Mouse (Mus musculus): ENCODE measurements around the gene Gm48551. TPM values are rescaled to one million over a fixed set of nuclear protein-coding genes. Genes with fewer than 3 reads are reported as not detected.

The Gm48551 gene
- 4.7 TPM for total RNA-seq (2023)

DNA sequence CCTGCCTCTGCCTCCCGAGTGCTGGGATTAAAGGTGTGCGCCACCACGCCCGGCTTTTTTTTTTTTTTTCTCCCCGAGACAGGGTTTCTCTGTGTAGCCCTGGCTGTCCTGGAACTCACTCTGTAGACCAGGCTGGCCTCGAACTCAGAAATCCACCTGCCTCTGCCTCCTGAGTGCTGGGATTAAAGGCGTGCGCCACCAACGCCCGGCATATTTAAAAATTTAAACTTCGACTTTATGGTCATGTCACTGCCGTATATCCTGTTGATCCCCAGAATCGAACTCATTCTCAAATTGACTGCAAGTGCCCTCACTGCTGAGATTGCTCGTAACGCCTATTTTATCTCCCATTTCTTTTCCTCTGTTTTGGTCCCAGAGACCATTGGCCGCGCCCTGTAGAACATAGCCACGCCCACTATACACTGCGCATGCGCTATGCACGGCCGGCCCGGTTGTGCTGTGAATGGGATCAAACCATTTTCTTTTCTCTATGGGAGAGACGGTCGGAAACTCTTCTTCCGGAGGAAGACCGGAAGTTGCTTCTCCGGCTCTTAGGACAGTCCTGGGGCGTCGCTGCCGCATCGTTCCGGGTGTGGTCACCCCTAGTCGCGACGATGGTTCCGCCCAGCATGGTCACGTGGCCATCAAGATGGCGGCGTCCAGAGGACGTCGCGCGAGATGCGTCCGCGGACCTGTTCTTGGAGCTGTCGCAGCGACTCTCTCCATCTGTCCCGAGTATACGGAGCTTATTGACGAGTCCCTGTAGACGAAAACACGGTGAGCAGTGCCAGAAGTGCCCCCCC lies at the start of gene Gm48551, which contains the start of gene Dohh:
TSS of gene Gm48551 (plus strand) at position 665 of the 803 bp plus-strand sequence.
TSS of gene Dohh (plus strand) at position 627 of the 803 bp plus-strand sequence.

DNA sequence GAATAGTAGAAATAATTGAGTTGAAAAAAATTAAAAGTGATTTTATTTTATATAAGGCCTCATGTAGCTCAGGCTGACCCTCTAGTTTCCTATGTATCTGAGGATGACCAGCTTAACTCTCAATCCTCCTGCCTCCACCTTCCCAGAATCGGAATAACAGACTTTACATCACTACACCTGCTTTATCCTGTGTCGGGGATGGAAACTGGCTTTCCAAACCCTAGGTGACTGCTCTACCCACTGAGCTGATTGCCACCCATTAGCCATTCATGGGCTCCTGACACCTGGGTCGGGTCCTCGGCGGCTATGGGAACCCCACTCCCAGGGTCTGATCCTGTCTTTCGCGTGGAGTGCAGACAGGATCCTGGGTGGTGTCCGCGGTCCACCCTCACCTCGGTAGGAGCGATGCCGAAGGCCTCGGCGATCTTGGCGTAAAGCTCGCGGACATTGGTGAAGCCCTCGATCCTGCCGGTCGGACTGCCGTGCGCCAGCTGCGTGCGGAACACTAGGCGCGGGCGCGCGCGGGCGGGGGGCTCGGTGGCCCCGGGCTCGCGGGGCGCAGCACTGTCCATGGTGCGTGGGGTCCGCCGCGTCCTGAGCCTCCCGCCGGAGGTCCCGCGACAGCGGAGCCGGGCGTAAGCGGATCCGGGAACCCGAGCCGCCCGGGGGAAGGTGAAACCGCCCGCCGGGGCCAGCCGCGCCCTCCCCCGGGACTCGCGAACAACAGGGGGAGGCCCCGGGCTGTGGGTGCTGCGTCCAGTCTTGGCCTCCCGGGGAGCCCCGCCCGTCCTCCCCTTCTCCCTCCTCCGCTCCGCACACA lies 41.4 kb upstream of the Gm48551 start, which contains the start of gene Gipc3:
TSS of gene Gipc3 (minus strand) at position 581 of the 820 bp plus-strand sequence.

DNA sequence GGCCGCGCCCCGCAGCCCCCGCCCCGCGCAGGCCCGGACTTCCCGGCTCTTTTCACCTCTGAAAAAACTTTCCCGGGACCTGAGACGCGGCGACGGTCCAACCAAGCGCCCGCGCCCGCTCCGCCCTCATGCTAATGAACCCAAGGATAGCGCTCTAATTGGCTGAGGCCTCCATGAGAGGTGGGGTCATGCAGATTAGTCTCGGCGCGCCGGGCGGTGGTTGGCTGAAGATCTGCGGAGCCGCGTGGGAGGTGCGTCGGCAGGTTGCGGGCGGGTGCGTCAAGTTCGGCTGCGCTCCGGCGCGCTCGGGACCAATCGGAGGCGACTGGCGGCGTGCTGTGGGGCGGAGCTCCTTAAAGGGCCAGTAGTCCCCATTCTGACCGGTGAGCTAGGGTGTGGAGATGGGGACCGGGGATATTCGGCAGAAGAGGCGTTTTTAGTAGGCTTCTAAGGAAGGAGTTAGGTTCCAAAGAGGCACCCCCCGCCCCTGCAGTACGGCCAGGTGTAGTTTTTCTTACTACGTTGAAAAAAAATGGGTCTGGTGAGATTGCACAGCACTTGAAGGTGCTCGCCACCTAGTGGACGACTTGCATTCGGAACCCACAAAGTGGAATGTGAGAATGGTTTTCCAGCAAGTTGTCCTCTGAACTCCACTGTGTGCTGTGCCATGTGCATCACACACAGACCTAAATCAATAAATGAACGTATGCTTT lies 33.8 kb upstream of the Gm48551 start, which contains the start of gene Hmg20b:
TSS of gene Hmg20b (minus strand) at position 130 of the 713 bp plus-strand sequence.

DNA sequence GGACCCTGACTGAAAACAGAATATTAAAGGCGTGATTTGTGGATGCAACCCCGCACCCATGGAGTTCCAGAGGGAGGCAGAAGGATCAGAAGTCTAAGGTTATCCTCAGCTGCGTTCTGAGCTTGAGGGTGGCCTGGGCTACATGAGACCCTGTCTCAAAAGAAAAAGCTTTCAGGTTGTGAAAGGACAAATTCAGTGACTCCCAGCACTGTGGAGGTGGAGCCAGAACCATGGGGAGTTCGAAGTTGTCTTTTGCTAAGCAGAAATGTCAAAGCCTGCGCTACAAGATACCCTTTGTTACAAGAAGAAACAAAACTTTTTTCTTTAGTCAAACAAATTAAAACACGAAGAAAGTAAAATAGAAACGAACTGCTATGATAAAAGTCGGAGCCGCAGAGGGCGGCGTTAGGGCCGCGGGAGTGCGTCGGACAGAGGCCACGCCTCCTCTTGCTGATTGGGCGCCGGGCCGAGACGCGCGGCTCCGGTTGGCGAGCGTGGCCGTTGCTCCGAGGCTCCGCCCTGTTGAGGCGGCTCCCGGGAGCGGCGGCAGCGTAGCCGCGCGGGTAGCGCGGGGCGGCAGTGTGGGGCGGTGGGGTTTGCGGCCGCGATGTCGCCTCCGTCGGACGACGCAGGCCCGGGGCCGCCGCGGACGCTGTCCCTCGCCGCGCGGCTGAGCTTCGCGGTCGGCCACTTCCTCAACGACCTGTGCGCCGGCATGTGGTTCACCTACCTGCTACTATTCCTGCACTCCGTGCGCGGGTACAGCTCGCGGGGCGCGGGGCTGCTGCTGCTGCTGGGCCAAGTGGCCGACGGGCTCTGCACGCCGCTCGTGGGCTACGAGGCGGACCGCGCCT lies 27.0 kb upstream of the Gm48551 start, which contains the start of gene Mfsd12:
TSS of gene Mfsd12 (plus strand) at position 501 of the 854 bp plus-strand sequence.

DNA sequence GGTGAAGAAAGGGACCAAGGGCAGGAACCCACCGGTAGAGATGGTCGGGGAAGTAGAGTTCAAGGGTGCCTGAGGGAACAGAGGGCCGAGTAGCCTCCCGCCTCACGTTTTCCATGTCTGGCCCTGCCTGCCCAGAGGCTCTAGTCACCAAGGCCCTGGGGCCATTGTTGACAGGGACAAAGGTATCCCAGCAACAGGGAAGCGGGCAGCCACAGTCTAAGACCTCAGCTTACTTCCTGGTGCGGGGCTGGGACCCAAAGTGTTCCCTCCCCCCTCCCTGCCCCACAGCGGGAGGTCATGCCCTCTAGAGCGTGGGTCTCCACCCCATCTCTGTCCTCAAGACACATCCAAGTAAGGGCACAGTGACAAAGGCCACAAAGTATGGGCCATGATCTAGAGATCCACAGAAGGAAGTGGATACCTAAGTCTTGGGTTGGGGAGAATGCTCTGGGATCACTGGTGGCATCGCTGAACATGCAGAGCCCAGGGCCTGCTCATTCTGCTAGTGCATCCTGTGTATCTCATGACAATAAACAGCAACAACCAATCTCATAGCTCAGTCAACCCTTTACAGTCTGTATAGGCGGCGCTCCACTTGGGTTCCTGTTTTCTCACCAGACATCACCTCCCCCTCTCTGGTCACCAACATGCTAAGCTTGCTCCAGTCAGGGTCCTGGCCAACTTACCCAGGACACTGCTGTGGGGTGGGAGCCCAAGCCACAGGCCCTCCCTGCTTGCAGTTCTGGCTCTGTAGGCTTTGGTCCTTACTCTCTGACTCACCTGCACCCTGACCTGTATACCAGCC lies 18.4 kb upstream of the Gm48551 start, which contains the start of gene 4930404N11Rik:
TSS of gene 4930404N11Rik (minus strand) at position 145 of the 805 bp plus-strand sequence.

DNA sequence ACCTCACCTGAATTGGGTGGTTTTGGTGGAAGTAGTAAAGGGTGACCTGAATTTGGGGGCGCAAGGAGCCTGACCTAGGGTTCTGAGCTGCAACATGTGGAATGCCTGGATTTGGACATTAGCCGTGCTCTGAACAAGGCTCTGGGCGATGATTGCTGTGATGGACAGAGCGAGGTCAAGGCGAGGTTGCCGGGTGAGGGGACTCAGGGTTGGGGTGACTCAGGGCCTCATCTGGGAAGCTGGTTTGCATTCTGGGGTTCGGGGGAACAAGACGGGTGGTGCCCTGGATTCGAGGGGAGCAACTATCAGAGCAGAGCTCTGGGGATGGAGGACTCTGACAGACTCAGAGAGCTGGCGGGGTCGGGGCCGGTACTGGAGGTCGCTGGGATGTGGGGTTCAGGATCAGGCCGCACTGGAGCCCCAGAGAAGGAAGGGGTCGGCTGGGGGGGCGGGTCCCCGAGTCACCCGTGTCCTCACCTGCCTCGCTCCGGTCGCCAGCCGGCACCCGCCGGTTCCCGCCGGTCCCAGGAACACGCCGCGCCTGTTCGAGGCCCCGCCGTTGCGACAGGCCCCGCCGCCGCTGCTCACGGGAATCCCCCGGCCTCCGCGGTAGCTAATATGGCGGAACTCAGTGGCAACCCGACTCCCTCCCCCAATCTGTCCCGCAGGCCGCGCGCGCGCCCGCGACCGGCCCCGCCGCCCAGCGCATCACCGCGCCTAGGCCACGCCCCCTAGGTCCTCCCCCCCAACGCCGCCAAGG lies 6.3 kb upstream of the Gm48551 start, which contains the start of gene Fzr1:
TSS of gene Fzr1 (minus strand) at position 724 of the 760 bp plus-strand sequence.

DNA sequence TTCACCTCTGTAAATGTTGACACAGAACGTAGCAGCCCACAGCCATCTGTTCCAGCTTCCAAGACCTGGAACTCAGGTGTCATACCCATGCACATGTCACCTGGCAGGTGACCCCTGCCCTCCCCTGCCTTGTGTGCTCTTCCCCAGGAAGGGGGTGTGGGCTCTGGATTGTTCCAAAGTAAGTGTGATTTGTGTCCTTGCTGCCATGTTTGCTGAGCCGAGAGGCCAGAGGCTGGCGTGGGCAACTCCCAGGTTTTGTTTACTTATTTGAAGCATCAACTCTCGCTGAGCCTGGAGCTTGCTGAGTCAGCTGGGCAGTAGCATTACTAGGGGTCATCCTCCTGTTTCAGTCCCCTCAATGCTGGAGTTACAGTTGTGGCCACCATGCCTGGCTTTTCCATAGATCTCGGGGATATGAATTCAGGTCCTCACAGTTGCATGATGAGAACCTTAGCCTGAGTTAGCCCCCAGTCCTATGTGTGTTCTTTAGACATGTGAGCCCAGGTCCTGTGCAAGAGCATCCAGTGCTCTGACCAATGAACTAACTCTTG lies 4.3 kb downstream of the Gm48551 start, which contains the start of gene Gm48552:
TSS of gene Gm48552 (plus strand) at position 501 of the 551 bp plus-strand sequence.

DNA sequence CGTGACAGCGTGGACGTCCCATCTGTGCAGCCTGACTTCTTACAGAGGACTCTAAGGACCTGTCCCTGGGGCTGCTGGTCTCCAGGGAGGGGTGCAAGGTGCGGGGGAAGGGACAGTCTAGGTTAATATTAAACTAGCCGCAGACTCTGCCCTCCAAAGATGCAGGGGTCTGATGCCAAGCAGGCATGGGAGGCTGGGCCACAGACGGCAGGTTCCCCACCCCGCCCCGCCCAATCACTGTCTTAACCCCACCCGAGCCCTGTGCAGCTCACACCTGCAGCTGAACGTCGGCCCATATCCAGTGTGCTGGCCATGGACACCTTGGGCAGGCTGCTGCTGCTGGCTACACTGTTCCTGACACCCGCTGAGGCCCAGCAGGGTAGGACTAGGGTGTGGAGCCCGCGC lies 8.5 kb downstream of the Gm48551 start, which contains the start of gene Smim24:
TSS of gene Smim24 (plus strand) at position 271 of the 405 bp plus-strand sequence.

Other genes with a start within 250 kb of the Gm48551 start
- gene Zbtb7a, start 249.2 kb upstream of the Gm48551 start, total RNA-seq (2023): 58.9 TPM
- gene Pias4, start 216.5 kb upstream of the Gm48551 start, total RNA-seq (2023): 34.9 TPM
- gene Eef2, start 207.8 kb upstream of the Gm48551 start, total RNA-seq (2023): 2,367 TPM
- 62.3 TPM for gene Dapk3, start 201.5 kb upstream of the Gm48551 start, total RNA-seq (2023)
- gene 4930442H23Rik, start 200.6 kb upstream of the Gm48551 start, total RNA-seq (2023): not detected
- not detected for gene Nmrk2, start 182.4 kb upstream of the Gm48551 start, total RNA-seq (2023)
- gene Atcay, start 153.6 kb upstream of the Gm48551 start, total RNA-seq (2023): 0.50 TPM
- gene Zfr2, start 151.3 kb upstream of the Gm48551 start, total RNA-seq (2023): 4.9 TPM
- gene Matk, start 131.5 kb upstream of the Gm48551 start, total RNA-seq (2023): 15.3 TPM
- 104 TPM for gene Mrpl54, start 117.5 kb upstream of the Gm48551 start, total RNA-seq (2023)
- gene Apba3, start 117.5 kb upstream of the Gm48551 start, total RNA-seq (2023): 45.7 TPM
- gene Tjp3, start 92.9 kb upstream of the Gm48551 start, total RNA-seq (2023): 4.3 TPM
- 128 TPM for gene Pip5k1c, start 91.5 kb upstream of the Gm48551 start, total RNA-seq (2023)
- gene Cactin, start 63.4 kb upstream of the Gm48551 start, total RNA-seq (2023): 47.9 TPM
- gene Tbxa2r, start 55.7 kb upstream of the Gm48551 start, total RNA-seq (2023): 26.1 TPM
- gene Gipc3, start 41.2 kb upstream of the Gm48551 start, total RNA-seq (2023): not detected
- gene Hmg20b, start 34.0 kb upstream of the Gm48551 start, total RNA-seq (2023): 55.4 TPM
- gene Mfsd12, start 27.0 kb upstream of the Gm48551 start, total RNA-seq (2023): 5.4 TPM
- 7.5 TPM for gene 4930404N11Rik, start 18.6 kb upstream of the Gm48551 start, total RNA-seq (2023)
- 27.2 TPM for gene Fzr1, start 6.0 kb upstream of the Gm48551 start, total RNA-seq (2023)
- 32.6 TPM for gene Dohh, start within 50 bp of the Gm48551 start, total RNA-seq (2023)
- 9.7 TPM for gene Gm48552, start 4.5 kb downstream of the Gm48551 start, total RNA-seq (2023)
- gene Smim24, start 8.6 kb downstream of the Gm48551 start, total RNA-seq (2023): 2.2 TPM
- gene Nfic, start 71.2 kb downstream of the Gm48551 start, total RNA-seq (2023): 20.3 TPM
- 1.2 TPM for gene Celf5, start 98.2 kb downstream of the Gm48551 start, total RNA-seq (2023)
- 199 TPM for gene Ncln, start 111.9 kb downstream of the Gm48551 start, total RNA-seq (2023)
- gene S1pr4, start 115.7 kb downstream of the Gm48551 start, total RNA-seq (2023): 139 TPM
- 3.3 TPM for gene Gna15, start 139.8 kb downstream of the Gm48551 start, total RNA-seq (2023)
- gene Gna11, start 160.7 kb downstream of the Gm48551 start, total RNA-seq (2023): 17.5 TPM
- gene Aes, start 175.0 kb downstream of the Gm48551 start, total RNA-seq (2023): 616 TPM
- gene Tle2, start 190.1 kb downstream of the Gm48551 start, total RNA-seq (2023): 6.3 TPM
- not detected for gene Tle6, start 216.6 kb downstream of the Gm48551 start, total RNA-seq (2023)
- 3.2 TPM for gene BC025920, start 221.8 kb downstream of the Gm48551 start, total RNA-seq (2023)
- 23.7 TPM for gene Sirt6, start 243.3 kb downstream of the Gm48551 start, total RNA-seq (2023)
- 5.9 TPM for gene Ankrd24, start 244.1 kb downstream of the Gm48551 start, total RNA-seq (2023)